8 mouse cellular contexts compared by ENCODE assay signal in genomic region chr2:119325568-119326143, GRCm38 (mm10). TPM values are rescaled to one million over a fixed set of nuclear protein-coding genes. Genes with fewer than 3 reads are reported as not detected.
DNase-seq lines count a peak whose midpoint lies in the region; ATAC-seq lines count a peak whose summit lies in the region.

Gene Dll4 (plus strand): TSS chr2:119325784.

- H3K9ac ChIP-seq in limb, embryonic 12.5 days (replicated peaks): peak within 1 kb of the TSS; percentile 57
- peak within 1 kb of the TSS; percentile 61 for H3K9ac ChIP-seq in midbrain, embryonic 13.5 days (replicated peaks)

- DNase-seq in cerebellum, adult 11-12 months: peak; percentile 28
- DNase-seq in cerebellum, adult 18-20 months: no peak
- DNase-seq in Muller cell, postnatal 12 days (ENCODE audit: inconsistent ontology term): peak; percentile 63
- peak; percentile 58 for DNase-seq in forebrain, embryonic 10.5 days (ENCODE audit: extremely low spot score, low spot score)
- peak; percentile 58 for DNase-seq in hindbrain, embryonic 10.5 days (ENCODE audit: low spot score)
- no peak for DNase-seq in frontal cortex, adult 2 months (ENCODE audit: extremely low spot score in 1 of 2, low spot score in 1 of 2)

- ATAC-seq in limb, embryonic 12.5 days (ENCODE audit: insufficient number of reproducible peaks, insufficient read depth, low FRiP score, low TSS enrichment, low read depth): 0 out of 2 replicates have a peak, but pooled peaks have one; percentile 15
- ATAC-seq in midbrain, embryonic 13.5 days: no peak

- peak within 1 kb of the TSS; percentile 58 for H3K27ac ChIP-seq in forebrain, embryonic 10.5 days
- H3K27ac ChIP-seq in hindbrain, embryonic 10.5 days: peak within 1 kb of the TSS; percentile 50
- 0 out of 2 replicates have a peak within 1 kb of the TSS, but pooled peaks have one; percentile 4 for H3K27ac ChIP-seq in limb, embryonic 12.5 days
- H3K27ac ChIP-seq in midbrain, embryonic 13.5 days: no peak within 1 kb of the TSS

- peak within 1 kb of the TSS; percentile 55 for H3K4me3 ChIP-seq in forebrain, embryonic 10.5 days
- peak within 1 kb of the TSS; percentile 55 for H3K4me3 ChIP-seq in hindbrain, embryonic 10.5 days
- H3K4me3 ChIP-seq in limb, embryonic 12.5 days (replicated peaks): peak within 1 kb of the TSS; percentile 51
- peak within 1 kb of the TSS; percentile 48 for H3K4me3 ChIP-seq in midbrain, embryonic 13.5 days (replicated peaks)

- peaks cover 100% of the 10 kb centered on the region for H3K27me3 ChIP-seq in forebrain, embryonic 10.5 days (ENCODE audit: poor library complexity, severe bottlenecking)
- H3K27me3 ChIP-seq in hindbrain, embryonic 10.5 days (ENCODE audit: insufficient read depth, poor library complexity, severe bottlenecking): peaks cover 100% of the 10 kb centered on the region
- peaks cover 100% of the 10 kb centered on the region for H3K27me3 ChIP-seq in limb, embryonic 12.5 days
- H3K27me3 ChIP-seq in midbrain, embryonic 13.5 days: peaks cover 98% of the 10 kb centered on the region

- H3K4me1 ChIP-seq in forebrain, embryonic 10.5 days: peaks cover 68% of the 10 kb centered on the region
- peaks cover 76% of the 10 kb centered on the region for H3K4me1 ChIP-seq in hindbrain, embryonic 10.5 days (replicated peaks)
- H3K4me1 ChIP-seq in limb, embryonic 12.5 days (replicated peaks): peaks cover 55% of the 10 kb centered on the region
- peaks cover 80% of the 10 kb centered on the region for H3K4me1 ChIP-seq in midbrain, embryonic 13.5 days (replicated peaks)

- no peaks in the 10 kb centered on the region for H3K9me3 ChIP-seq in forebrain, embryonic 10.5 days
- no peaks in the 10 kb centered on the region for H3K9me3 ChIP-seq in hindbrain, embryonic 10.5 days
- H3K9me3 ChIP-seq in limb, embryonic 12.5 days: no peaks in the 10 kb centered on the region
- no peaks in the 10 kb centered on the region for H3K9me3 ChIP-seq in midbrain, embryonic 13.5 days

- 0% methylated on average over 33 of the region's 33 CpGs for WGBS in forebrain, embryonic 10.5 days
- WGBS in hindbrain, embryonic 10.5 days: under 1% methylated on average over 33 of the region's 33 CpGs
- under 1% methylated on average over 33 of the region's 33 CpGs for WGBS in limb, embryonic 12.5 days
- WGBS in midbrain, embryonic 13.5 days: under 1% methylated on average over 33 of the region's 33 CpGs

- H3K4me2 ChIP-seq in limb, embryonic 12.5 days: peak within 1 kb of the TSS; percentile 82
- H3K4me2 ChIP-seq in midbrain, embryonic 13.5 days (replicated peaks): peak within 1 kb of the TSS; percentile 79

- H3K36me3 ChIP-seq in forebrain, embryonic 10.5 days (replicated peaks): no peaks in the 10 kb centered on the region
- no peaks in the 10 kb centered on the region for H3K36me3 ChIP-seq in hindbrain, embryonic 10.5 days
- H3K36me3 ChIP-seq in limb, embryonic 12.5 days: no peaks in the 10 kb centered on the region
- H3K36me3 ChIP-seq in midbrain, embryonic 13.5 days: no peaks in the 10 kb centered on the region

RNA-seq across cellular contexts. Expression of gene Dll4, which starts in this region (rescaled TPM):
- polyA plus RNA-seq in forebrain, embryonic 10.5 days (2016; fragmentation: Nextera tagmentation; extraction: Ambion mirVana): 3.3 and 4.0 TPM in 2 replicates
- 4.7 and 5.8 TPM in 2 replicates for polyA plus RNA-seq in hindbrain, embryonic 10.5 days (2016; fragmentation: Nextera tagmentation; extraction: Ambion mirVana)
- 4.8 and 5.3 TPM in 2 replicates for polyA plus RNA-seq in limb, embryonic 12.5 days (2016; fragmentation: Nextera tagmentation; extraction: Ambion mirVana)
- polyA plus RNA-seq in midbrain, embryonic 13.5 days (2015; fragmentation: Nextera tagmentation; extraction: Ambion mirVana): 5.4 and 5.9 TPM in 2 replicates
- 3.3 and 4.2 TPM in 2 replicates for polyA plus RNA-seq in frontal cortex, adult 2 months (2012; rRNA removed)

Comparison
In these comparisons a context has a peak if more than half of its experiments do, and no peak if none do; other contexts are left out.
1. DNase-seq: peak in cerebellum, adult 11-12 months (single experiment), Muller cell, postnatal 12 days (single experiment), forebrain, embryonic 10.5 days (single experiment) and hindbrain, embryonic 10.5 days (single experiment); none in cerebellum, adult 18-20 months (0 of 2) and frontal cortex, adult 2 months (0 of 2).
2. Peak in every context shown above with its lines, with median percentiles within 50 percentile points of each other: H3K4me3 ChIP-seq.